Mouse (Mus musculus): ENCODE measurements around the gene Cox4i1. TPM values are rescaled to one million over a fixed set of nuclear protein-coding genes. Genes with fewer than 3 reads are reported as not detected.

The Cox4i1 gene
- polyA plus RNA-seq, 1 experiment, result 3,733 TPM

DNA sequence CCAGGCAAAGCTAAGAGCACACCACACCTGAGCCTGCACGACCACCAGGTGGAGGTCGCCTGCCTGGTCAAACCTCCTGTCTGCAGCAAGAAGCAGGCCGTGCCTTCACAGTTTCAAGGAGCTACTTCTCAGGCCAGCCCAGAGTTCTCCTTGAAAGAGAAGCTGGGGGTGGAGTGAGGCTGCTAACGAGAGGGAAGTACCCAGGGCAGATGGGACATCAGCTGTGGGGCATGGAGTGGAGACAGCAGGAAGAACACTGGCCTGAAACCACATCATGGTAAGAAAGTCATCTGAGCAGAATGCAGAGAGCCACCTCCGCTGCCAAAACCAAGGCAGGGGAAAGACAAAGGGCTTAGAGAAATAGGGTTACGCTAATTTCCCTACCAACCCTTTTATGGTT lies 3.5 kb upstream of the Cox4i1 start:
- Histone ChIP-seq H3K4me1 (ENCODE audit: control insufficient read depth, insufficient read depth, low read length) (peaks cover 21% of the 10 kb centered on the region), H3K27me3 (replicated peaks; ENCODE audit: control insufficient read depth, insufficient read depth, low read length) (no peaks in the 10 kb centered on the region), H3K27ac (ENCODE audit: insufficient read depth, low read depth, low read length) (no peak overlapping the region), H3K4me3 (ENCODE audit: insufficient read depth, low read depth, low read length) (no peak overlapping the region), H3K36me3 (ENCODE audit: control insufficient read depth, insufficient read depth, low read length) (no peaks in the 10 kb centered on the region)
- DNase-seq, result no peak
- TF ChIP-seq CTCF (conservative IDR thresholded peaks at IDR 0.05; ENCODE audit: insufficient read depth, insufficient read length, low read depth, low read length) (no peak), POLR2A (IDR thresholded peaks at IDR 0.05; ENCODE audit: low read depth, low read length) (no peak)
- 74% methylated on average over 6 of the region's 6 CpGs for WGBS

DNA sequence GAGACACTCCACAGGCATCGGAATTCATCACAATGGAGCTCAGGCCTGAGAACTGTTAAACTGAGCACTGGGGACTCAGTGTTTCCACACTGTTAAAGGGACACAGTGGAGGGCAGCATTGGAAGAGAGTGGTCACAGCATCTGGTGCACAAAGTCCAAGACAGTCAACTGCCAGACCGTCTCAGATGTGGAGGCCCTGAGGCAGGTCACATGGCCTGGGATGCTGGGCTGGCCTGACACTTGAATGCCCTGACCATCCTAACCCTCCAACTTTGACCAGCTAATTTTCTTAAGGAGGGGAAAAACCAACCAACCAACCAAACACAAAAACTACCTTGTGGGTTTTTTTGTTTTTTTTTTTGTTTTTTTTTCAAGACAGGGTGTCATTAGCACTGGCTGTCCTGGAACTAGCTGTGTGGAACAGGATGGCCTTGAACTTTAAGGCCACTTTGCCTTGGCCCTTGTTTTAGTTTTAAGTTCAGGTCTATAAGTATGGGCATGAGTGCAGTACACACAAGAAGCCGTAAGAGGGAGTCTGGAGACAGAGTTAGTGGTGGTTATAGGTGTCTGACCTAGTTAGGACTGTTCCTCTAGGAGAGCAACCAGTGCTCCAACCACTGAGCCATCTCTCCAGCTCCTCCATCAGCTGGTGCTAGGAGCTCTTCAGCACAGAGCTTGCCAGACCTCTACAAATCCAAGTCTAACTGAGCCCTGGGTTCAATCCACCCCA lies 2.1 kb upstream of the Cox4i1 start:
- peak; percentile 52 for DNase-seq
- Histone ChIP-seq H3K27ac (ENCODE audit: insufficient read depth, low read depth, low read length) (no peak overlapping the region), H3K27me3 (replicated peaks; ENCODE audit: control insufficient read depth, insufficient read depth, low read length) (no peaks in the 10 kb centered on the region), H3K4me1 (ENCODE audit: control insufficient read depth, insufficient read depth, low read length) (peaks cover 26% of the 10 kb centered on the region), H3K36me3 (ENCODE audit: control insufficient read depth, insufficient read depth, low read length) (peaks cover 2% of the 10 kb centered on the region; the same call in 1 of the 2 replicates), H3K4me3 (ENCODE audit: insufficient read depth, low read depth, low read length) (no peak overlapping the region; the same call in 1 of the 2 replicates)
- 62% methylated on average over 3 of the region's 3 CpGs for WGBS
- TF ChIP-seq POLR2A (IDR thresholded peaks at IDR 0.05; ENCODE audit: low read depth, low read length) (no peak), CTCF (conservative IDR thresholded peaks at IDR 0.05; ENCODE audit: insufficient read depth, insufficient read length, low read depth, low read length) (0 out of 2 replicates have a peak, but pooled peaks have one; percentile 10)

DNA sequence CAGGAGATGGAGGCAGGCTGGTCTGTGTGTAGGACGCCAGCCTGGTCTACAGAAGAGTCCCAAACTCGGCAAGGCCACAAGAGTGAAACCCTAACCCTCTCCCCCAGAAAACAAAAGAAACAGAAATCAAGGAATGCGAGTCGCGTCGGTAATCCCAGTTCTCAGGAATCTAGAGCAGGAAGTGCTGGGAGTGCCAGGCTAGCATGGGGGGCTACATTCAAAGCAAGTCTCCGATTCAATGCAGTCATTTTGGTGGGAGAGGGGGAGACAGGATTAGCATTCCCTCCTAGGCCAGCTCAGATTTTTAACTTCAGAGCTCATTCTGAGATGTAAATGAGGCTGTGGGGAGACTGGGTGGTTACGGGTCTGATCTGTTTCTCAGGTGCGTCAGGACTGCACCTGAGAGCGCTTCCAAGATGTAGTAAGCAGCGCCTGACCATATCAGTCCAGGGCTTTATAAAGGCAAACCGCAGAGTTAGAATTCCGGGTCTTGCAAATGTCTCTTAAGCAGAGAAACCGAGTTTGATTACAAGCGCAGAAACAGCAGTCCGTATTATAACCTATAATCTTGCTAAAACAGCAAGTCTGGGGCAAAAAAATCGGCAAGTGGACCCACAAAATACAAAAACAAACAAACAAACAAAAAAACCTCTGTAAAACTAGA lies 1.1 kb upstream of the Cox4i1 start:
- Histone ChIP-seq H3K4me3 (ENCODE audit: insufficient read depth, low read depth, low read length) (peak overlapping the region; percentile 83), H3K27me3 (replicated peaks; ENCODE audit: control insufficient read depth, insufficient read depth, low read length) (no peaks in the 10 kb centered on the region), H3K4me1 (ENCODE audit: control insufficient read depth, insufficient read depth, low read length) (peaks cover 30% of the 10 kb centered on the region), H3K27ac (ENCODE audit: insufficient read depth, low read depth, low read length) (no peak overlapping the region), H3K36me3 (ENCODE audit: control insufficient read depth, insufficient read depth, low read length) (peaks cover 3% of the 10 kb centered on the region)
- no peak for DNase-seq
- TF ChIP-seq POLR2A (IDR thresholded peaks at IDR 0.05; ENCODE audit: low read depth, low read length) (no peak), CTCF (conservative IDR thresholded peaks at IDR 0.05; ENCODE audit: insufficient read depth, insufficient read length, low read depth, low read length) (no peak)
- 5% methylated on average over 17 of the region's 17 CpGs for WGBS

DNA sequence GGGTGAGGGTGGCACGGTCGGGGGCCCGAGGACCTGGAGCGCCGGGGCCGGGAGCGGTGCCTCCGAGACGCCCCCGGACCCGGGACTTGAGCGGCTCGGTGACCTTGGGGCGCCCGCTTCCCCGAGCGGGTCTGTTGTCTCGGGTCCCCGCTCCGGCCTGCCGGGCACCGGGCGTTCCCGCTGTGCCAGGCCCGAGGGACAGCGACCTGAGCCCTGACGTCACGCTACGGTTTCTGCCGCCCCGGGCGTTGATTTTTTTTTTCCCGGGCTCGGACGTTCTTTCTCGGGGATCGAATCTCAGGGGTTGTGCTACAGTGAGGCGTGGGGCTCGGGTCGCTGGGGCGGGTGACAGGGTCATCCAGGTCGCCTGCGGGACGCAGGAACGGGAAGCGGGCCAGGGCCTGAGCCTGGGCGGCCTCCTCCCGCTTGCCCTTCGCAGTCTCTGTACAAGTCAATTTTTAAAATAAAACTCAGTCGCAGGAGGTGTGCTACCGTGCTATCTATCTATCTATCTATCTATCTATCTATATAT lies 418 bp downstream of the Cox4i1 start, which contains the start of gene Emc8:
TSS of gene Emc8 (minus strand) at position 200 of the 532 bp plus-strand sequence.
- H3K27ac ChIP-seq (ENCODE audit: insufficient read depth, low read depth, low read length), result peak within 1 kb of the TSS; percentile 87
- peaks cover 30% of the 10 kb centered on the region for H3K4me1 ChIP-seq (ENCODE audit: control insufficient read depth, insufficient read depth, low read length)
- WGBS, result under 1% methylated on average over 51 of the region's 51 CpGs
- H3K4me3 ChIP-seq (ENCODE audit: insufficient read depth, low read depth, low read length), result peak within 1 kb of the TSS; percentile 83
- no peaks in the 10 kb centered on the region for H3K27me3 ChIP-seq (replicated peaks; ENCODE audit: control insufficient read depth, insufficient read depth, low read length)
- peaks cover 3% of the 10 kb centered on the region for H3K36me3 ChIP-seq (ENCODE audit: control insufficient read depth, insufficient read depth, low read length)
- DNase-seq, result no peak
- TF ChIP-seq POLR2A (IDR thresholded peaks at IDR 0.05; ENCODE audit: low read depth, low read length), result no peak
- TF ChIP-seq CTCF (conservative IDR thresholded peaks at IDR 0.05; ENCODE audit: insufficient read depth, insufficient read length, low read depth, low read length), result no peak

DNA sequence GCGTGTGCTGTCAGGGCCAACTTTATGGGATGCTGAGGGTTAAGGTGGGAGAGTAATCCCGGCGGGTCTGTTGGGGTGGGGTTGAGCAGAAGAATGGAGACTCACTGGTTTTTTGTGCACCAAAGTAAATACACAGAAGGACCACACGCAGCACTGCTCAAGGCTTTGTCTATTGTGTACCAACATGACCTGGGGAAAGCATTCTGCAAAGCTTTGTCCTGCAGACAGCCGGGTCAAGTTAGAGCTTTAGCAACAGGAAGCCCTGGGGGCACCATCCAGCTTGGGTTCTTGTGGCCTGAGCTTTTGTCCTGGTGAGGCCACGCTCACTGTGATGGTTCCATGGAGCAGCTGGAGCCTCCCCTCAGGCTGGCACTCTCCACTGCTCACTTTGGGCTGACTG lies 3.8 kb downstream of the Cox4i1 start:
- peaks cover 14% of the 10 kb centered on the region for H3K4me1 ChIP-seq (ENCODE audit: control insufficient read depth, insufficient read depth, low read length)
- H3K27ac ChIP-seq (ENCODE audit: insufficient read depth, low read depth, low read length), result no peak overlapping the region
- WGBS, result 59% methylated on average over 6 of the region's 6 CpGs
- DNase-seq, result no peak
- H3K27me3 ChIP-seq (replicated peaks; ENCODE audit: control insufficient read depth, insufficient read depth, low read length), result no peaks in the 10 kb centered on the region
- no peak for TF ChIP-seq CTCF (conservative IDR thresholded peaks at IDR 0.05; ENCODE audit: insufficient read depth, insufficient read length, low read depth, low read length)
- TF ChIP-seq POLR2A (IDR thresholded peaks at IDR 0.05; ENCODE audit: low read depth, low read length), result no peak
- no peak overlapping the region for H3K4me3 ChIP-seq (ENCODE audit: insufficient read depth, low read depth, low read length)
- peaks cover 3% of the 10 kb centered on the region for H3K36me3 ChIP-seq (ENCODE audit: control insufficient read depth, insufficient read depth, low read length)

DNA sequence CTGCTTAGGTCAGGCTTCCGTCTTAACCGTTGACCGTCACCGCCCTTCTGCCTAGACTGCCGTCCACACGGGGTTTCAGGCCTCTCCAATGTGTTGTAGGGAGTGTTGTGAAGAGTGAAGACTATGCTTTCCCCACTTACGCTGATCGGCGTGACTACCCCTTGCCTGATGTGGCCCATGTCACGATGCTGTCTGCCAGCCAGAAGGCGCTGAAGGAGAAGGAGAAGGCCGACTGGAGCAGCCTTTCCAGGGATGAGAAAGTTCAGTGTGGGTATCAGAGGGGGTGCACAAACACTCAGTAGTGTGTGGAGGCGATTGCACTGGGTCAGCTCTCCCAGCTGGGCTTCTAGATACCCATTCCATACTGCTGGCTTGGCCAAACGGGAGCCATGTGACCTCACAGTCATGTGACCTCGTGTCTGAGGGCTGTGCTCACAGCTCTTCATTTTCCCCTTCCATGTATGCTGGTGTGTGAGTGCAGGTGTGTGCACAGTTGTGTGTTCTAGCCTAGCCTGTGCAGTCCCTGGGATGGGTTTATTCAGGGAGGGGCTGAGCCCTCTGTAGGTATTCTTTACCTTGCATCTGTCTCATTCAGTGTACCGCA lies 4.7 kb downstream of the Cox4i1 start:
- H3K4me3 ChIP-seq (ENCODE audit: insufficient read depth, low read depth, low read length), result no peak overlapping the region
- H3K4me1 ChIP-seq (ENCODE audit: control insufficient read depth, insufficient read depth, low read length), result peaks cover 11% of the 10 kb centered on the region
- TF ChIP-seq POLR2A (IDR thresholded peaks at IDR 0.05; ENCODE audit: low read depth, low read length) (no peak), CTCF (conservative IDR thresholded peaks at IDR 0.05; ENCODE audit: insufficient read depth, insufficient read length, low read depth, low read length) (no peak)
- no peaks in the 10 kb centered on the region for H3K27me3 ChIP-seq (replicated peaks; ENCODE audit: control insufficient read depth, insufficient read depth, low read length)
- peaks cover 3% of the 10 kb centered on the region for H3K36me3 ChIP-seq (ENCODE audit: control insufficient read depth, insufficient read depth, low read length)
- no peak overlapping the region for H3K27ac ChIP-seq (ENCODE audit: insufficient read depth, low read depth, low read length)
- no peak for DNase-seq
- WGBS, result 85% methylated on average over 16 of the region's 16 CpGs

Data from kidney, adult 2 months (tissue).